Mouse (Mus musculus) hindbrain, embryonic 10.5 days (tissue): ENCODE data around the gene Lrrc29. TPM values are rescaled to one million over a fixed set of nuclear protein-coding genes. Genes with fewer than 3 reads are reported as not detected.

Experiments
- DNase-seq: peaks from one replicate; pipeline ENCODE4 v3.0.0-alpha.2; 2017; ENCODE audit warnings: low spot score
- H3K27ac ChIP-seq: fragments of 300-500 bp; sonication (generic); 2 replicates; pipeline ENCODE4 v1.5.1; 2016; ENCODE audit warnings: mild to moderate bottlenecking, moderate library complexity
- H3K27me3 ChIP-seq: fragments of 300-500 bp; sonication (generic); 2 replicates; pipeline ENCODE4 v1.6.1; 2016; ENCODE audit warnings: mild to moderate bottlenecking; ENCODE audit not compliant: poor library complexity, insufficient read depth, severe bottlenecking
- H3K36me3 ChIP-seq: fragments of 300-500 bp; sonication (generic); 2 replicates; pipeline ENCODE4 v1.6.1; 2016; ENCODE audit warnings: mild to moderate bottlenecking, moderate library complexity
- H3K4me1 ChIP-seq: fragments of 300-500 bp; sonication (generic); replicated peaks from 2 replicates; pipeline ENCODE4 v1.6.1; 2016; ENCODE audit warnings: mild to moderate bottlenecking
- H3K4me3 ChIP-seq: fragments of 300-500 bp; sonication (generic); 2 replicates; pipeline ENCODE4 v1.5.1; 2016; ENCODE audit warnings: mild to moderate bottlenecking, moderate library complexity
- H3K9me3 ChIP-seq: fragments of 300-500 bp; sonication (generic); 2 replicates; pipeline ENCODE4 v1.6.1; 2016; ENCODE audit warnings: mild to moderate bottlenecking, moderate library complexity
- WGBS: fragments of 180-500 bp; shearing (Covaris S2); methylation state at CpG from one replicate; pipeline ENCODE4 v1.1.7; 2016; 5-methylcytosine and 5-hydroxymethylcytosine counted together
- polyA plus RNA-seq: library from polyadenylated mRNA; unstranded; fragments of >200 nt; fragmentation: Nextera tagmentation; extraction: Ambion mirVana; gene quantifications from 2 replicates; pipeline ENCODE4 v1.2.1, GENCODE M21; 2016

Gene Lrrc29
- polyA plus RNA-seq, result 1.2 and 1.3 TPM in 2 replicates

- peak within 1 kb of the TSS; percentile 83 for H3K4me3 ChIP-seq
- peaks cover 24% of the 10 kb centered on the region for H3K4me1 ChIP-seq
- H3K27ac ChIP-seq, result peak within 1 kb of the TSS; percentile 91
- peaks cover 46% of the 10 kb centered on the region for H3K36me3 ChIP-seq
- WGBS, result under 1% methylated on average over 36 of the region's 36 CpGs
- no peaks in the 10 kb centered on the region for H3K9me3 ChIP-seq
- DNase-seq, result peak; percentile 97
- H3K27me3 ChIP-seq, result no peaks in the 10 kb centered on the region
Observed at GRCm38 (mm10) chr8:105326141-105326672, at the start of gene Lrrc29, which contains the start of gene Tmem208. Lrrc29 (minus strand) TSS chr8:105326278. Tmem208 (plus strand) TSS chr8:105326354.

GRCm38 (mm10) chr8:105374513-105374966 lies 48.5 kb upstream of the Lrrc29 start:
- Histone ChIP-seq H3K4me1 (peaks cover 23% of the 10 kb centered on the region), H3K4me3 (peak overlapping the region; percentile 42), H3K36me3 (0 out of 2 replicates have a peak, but pooled peaks cover 4% of the 10 kb centered on the region), H3K27me3 (peaks cover 12% of the 10 kb centered on the region; the same call in 1 of the 2 replicates), H3K27ac (peak overlapping the region; percentile 64), H3K9me3 (peaks cover 8% of the 10 kb centered on the region)
- 26% methylated on average over 33 of the region's 33 CpGs for WGBS
- peak; percentile 52 for DNase-seq

- Histone ChIP-seq H3K27ac (no peak within 1 kb of the TSS), H3K36me3 (peaks cover 14% of the 10 kb centered on the region), H3K27me3 (peaks cover 12% of the 10 kb centered on the region; the same call in 1 of the 2 replicates), H3K4me1 (peaks cover 31% of the 10 kb centered on the region), H3K9me3 (peaks cover 8% of the 10 kb centered on the region), H3K4me3 (peak within 1 kb of the TSS; percentile 42)
- DNase-seq, result no peak
- 66% methylated on average over 2 of the region's 2 CpGs for WGBS
Observed at GRCm38 (mm10) chr8:105373032-105373431, 47.0 kb upstream of the Lrrc29 start, which contains the start of gene Plekhg4. Plekhg4 (plus strand) TSS chr8:105373274.

GRCm38 (mm10) chr8:105372473-105372872 lies 46.4 kb upstream of the Lrrc29 start:
- 73% methylated on average over 9 of the region's 9 CpGs for WGBS

GRCm38 (mm10) chr8:105367107-105367506 lies 41.0 kb upstream of the Lrrc29 start:
- peaks cover 52% of the 10 kb centered on the region for H3K36me3 ChIP-seq
- H3K4me3 ChIP-seq, result no peak overlapping the region
- DNase-seq, result no peak
- H3K4me1 ChIP-seq, result peaks cover 10% of the 10 kb centered on the region
- no peak overlapping the region for H3K27ac ChIP-seq
- no peaks in the 10 kb centered on the region for H3K9me3 ChIP-seq
- WGBS, result 75% methylated on average over 2 of the region's 2 CpGs
- no peaks in the 10 kb centered on the region for H3K27me3 ChIP-seq

More at GRCm38 (mm10) chr8:105372473-105372872, 46.4 kb upstream of the Lrrc29 start:
- peaks cover 12% of the 10 kb centered on the region; the same call in 1 of the 2 replicates for H3K27me3 ChIP-seq
- peaks cover 8% of the 10 kb centered on the region for H3K9me3 ChIP-seq
- H3K4me1 ChIP-seq, result peaks cover 32% of the 10 kb centered on the region
- DNase-seq, result no peak
- H3K4me3 ChIP-seq, result no peak overlapping the region
- H3K36me3 ChIP-seq, result peaks cover 20% of the 10 kb centered on the region
- no peak overlapping the region for H3K27ac ChIP-seq

- H3K4me1 ChIP-seq, result peaks cover 18% of the 10 kb centered on the region
- H3K9me3 ChIP-seq, result no peaks in the 10 kb centered on the region
- WGBS, result 87% methylated on average over 12 of the region's 12 CpGs
- DNase-seq, result no peak
- no peak overlapping the region for H3K27ac ChIP-seq
- H3K27me3 ChIP-seq, result peaks cover 16% of the 10 kb centered on the region
- peaks cover 38% of the 10 kb centered on the region for H3K36me3 ChIP-seq
- no peak overlapping the region for H3K4me3 ChIP-seq
Observed at GRCm38 (mm10) chr8:105361751-105362702, 35.9 kb upstream of the Lrrc29 start.

- H3K4me3 ChIP-seq, result no peak overlapping the region
- H3K27me3 ChIP-seq, result peaks cover 23% of the 10 kb centered on the region
- H3K36me3 ChIP-seq, result peaks cover 45% of the 10 kb centered on the region
- H3K4me1 ChIP-seq, result peaks cover 31% of the 10 kb centered on the region
- no peak overlapping the region for H3K27ac ChIP-seq
- WGBS, result 52% methylated on average over 4 of the region's 4 CpGs
- DNase-seq, result no peak
- H3K9me3 ChIP-seq, result no peaks in the 10 kb centered on the region
Observed at GRCm38 (mm10) chr8:105359646-105360045, 33.6 kb upstream of the Lrrc29 start.

- Histone ChIP-seq H3K9me3 (no peaks in the 10 kb centered on the region), H3K27me3 (peaks cover 23% of the 10 kb centered on the region), H3K4me1 (peaks cover 34% of the 10 kb centered on the region), H3K36me3 (peaks cover 41% of the 10 kb centered on the region), H3K4me3 (no peak overlapping the region), H3K27ac (no peak overlapping the region)
- no peak for DNase-seq
- 67% methylated on average over 15 of the region's 15 CpGs for WGBS
Observed at GRCm38 (mm10) chr8:105359208-105359607, 33.1 kb upstream of the Lrrc29 start.

GRCm38 (mm10) chr8:105356681-105357080 lies 30.6 kb upstream of the Lrrc29 start:
- no peaks in the 10 kb centered on the region for H3K9me3 ChIP-seq
- 79% methylated on average over 14 of the region's 14 CpGs for WGBS
- peaks cover 28% of the 10 kb centered on the region for H3K27me3 ChIP-seq
- H3K36me3 ChIP-seq, result peaks cover 28% of the 10 kb centered on the region
- H3K4me3 ChIP-seq, result no peak overlapping the region
- DNase-seq, result no peak
- H3K27ac ChIP-seq, result no peak overlapping the region
- H3K4me1 ChIP-seq, result peaks cover 39% of the 10 kb centered on the region

- H3K4me1 ChIP-seq, result peaks cover 44% of the 10 kb centered on the region
- H3K27me3 ChIP-seq, result peaks cover 38% of the 10 kb centered on the region
- peak; percentile 63 for DNase-seq
- H3K4me3 ChIP-seq, result peak overlapping the region; percentile 7; the same call in 1 of the 2 replicates
- H3K9me3 ChIP-seq, result no peaks in the 10 kb centered on the region
- H3K27ac ChIP-seq, result peak overlapping the region; percentile 54
- WGBS, result 49% methylated on average over 26 of the region's 26 CpGs
- H3K36me3 ChIP-seq, result peaks cover 28% of the 10 kb centered on the region
Observed at GRCm38 (mm10) chr8:105355179-105356024, 29.3 kb upstream of the Lrrc29 start.

- 81% methylated on average over 4 of the region's 4 CpGs for WGBS
- H3K27me3 ChIP-seq, result peaks cover 46% of the 10 kb centered on the region
- H3K4me1 ChIP-seq, result peaks cover 48% of the 10 kb centered on the region
- DNase-seq, result no peak
- H3K4me3 ChIP-seq, result no peak overlapping the region
- peak overlapping the region; percentile 54; the same call in 1 of the 2 replicates for H3K27ac ChIP-seq
- H3K9me3 ChIP-seq, result no peaks in the 10 kb centered on the region
- peaks cover 28% of the 10 kb centered on the region for H3K36me3 ChIP-seq
Observed at GRCm38 (mm10) chr8:105354549-105354948, 28.5 kb upstream of the Lrrc29 start.

GRCm38 (mm10) chr8:105353583-105354135 lies 27.6 kb upstream of the Lrrc29 start:
- WGBS, result 72% methylated on average over 8 of the region's 8 CpGs

More at GRCm38 (mm10) chr8:105353583-105354135, 27.6 kb upstream of the Lrrc29 start:
- DNase-seq, result no peak
- Histone ChIP-seq H3K27ac (no peak overlapping the region), H3K36me3 (peaks cover 28% of the 10 kb centered on the region), H3K4me3 (no peak overlapping the region), H3K4me1 (peaks cover 49% of the 10 kb centered on the region), H3K9me3 (no peaks in the 10 kb centered on the region), H3K27me3 (peaks cover 49% of the 10 kb centered on the region)
